Mouse (Mus musculus): ENCODE measurements at regions not wholly inside any gene's neighbourhood (a gene's known extent, or its start where the extent isn't known, plus 50 kb on each side); places are given as distances from the start of the nearest gene placed in this dataset.

- DNase-seq (ENCODE audit: low spot score in 2 of 2), result no peak
Observed at GRCm38 (mm10) chr15:97461060-97461459, 214.0 kb upstream of the Amigo2 start.

- no peak for DNase-seq (ENCODE audit: low spot score in 2 of 2)
Observed at GRCm38 (mm10) chr15:97460360-97460719, 213.3 kb upstream of the Amigo2 start.

GRCm38 (mm10) chr15:97459606-97460359 lies 212.7 kb upstream of the Amigo2 start:
- no peak for DNase-seq (ENCODE audit: low spot score in 2 of 2)

GRCm38 (mm10) chr15:97458748-97459221 lies 211.7 kb upstream of the Amigo2 start:
- DNase-seq (ENCODE audit: low spot score in 2 of 2), result no peak

GRCm38 (mm10) chr15:97458139-97458747 lies 211.2 kb upstream of the Amigo2 start:
- no peak for DNase-seq (ENCODE audit: low spot score in 2 of 2)

GRCm38 (mm10) chr15:97457468-97457867 lies 210.4 kb upstream of the Amigo2 start:
- no peak for DNase-seq (ENCODE audit: low spot score in 2 of 2)

- no peak for DNase-seq (ENCODE audit: low spot score in 2 of 2)
Observed at GRCm38 (mm10) chr15:97456991-97457390, 209.9 kb upstream of the Amigo2 start.

- DNase-seq (ENCODE audit: low spot score in 2 of 2), result no peak
Observed at GRCm38 (mm10) chr15:97455672-97456071, 208.6 kb upstream of the Amigo2 start.

GRCm38 (mm10) chr15:97449724-97450123 lies 202.6 kb upstream of the Amigo2 start:
- no peak for DNase-seq (ENCODE audit: low spot score in 2 of 2)

GRCm38 (mm10) chr15:97449001-97449400 lies 201.9 kb upstream of the Amigo2 start:
- no peak for DNase-seq (ENCODE audit: low spot score in 2 of 2)

- DNase-seq (ENCODE audit: low spot score in 2 of 2), result peak; percentile 21 to 48
Observed at GRCm38 (mm10) chr15:97448243-97448880, 201.3 kb upstream of the Amigo2 start.

GRCm38 (mm10) chr15:97446181-97446580 lies 199.1 kb upstream of the Amigo2 start:
- no peak for DNase-seq (ENCODE audit: low spot score in 2 of 2)

- no peak for DNase-seq (ENCODE audit: low spot score in 2 of 2)
Observed at GRCm38 (mm10) chr15:97438235-97438760, 191.2 kb upstream of the Amigo2 start.
